Mouse (Mus musculus) heart, adult 8-10 months (tissue): ENCODE measurements around the gene Hhipl1. TPM values are rescaled to one million over a fixed set of nuclear protein-coding genes. Genes with fewer than 3 reads are reported as not detected.
A peak's percentile ranks its signal among the peaks of the same experiment; 100 is the strongest.

Experiments
- DNase-seq: peaks from one replicate; pipeline ENCODE4 v3.0.0; 2022; ENCODE audit warnings: low spot score
- total RNA-seq, 4 experiments: library from RNA; stranded (reverse); gene quantifications; 2 replicates each; pipeline ENCODE4 v1.2.4; 2022

The Hhipl1 gene
- total RNA-seq, 4 experiments from 2014 or later = 1.2 to 2.0 (median 1.5) TPM

- no peak for DNase-seq
Observed at GRCm38 (mm10) chr12:108277341-108277841, 28.7 kb upstream of the Hhipl1 start.

- no peak for DNase-seq
Observed at GRCm38 (mm10) chr12:108278221-108278918, 27.7 kb upstream of the Hhipl1 start.

- DNase-seq = no peak
Observed at GRCm38 (mm10) chr12:108284455-108285224, 21.4 kb upstream of the Hhipl1 start.

GRCm38 (mm10) chr12:108285225-108286011 lies 20.7 kb upstream of the Hhipl1 start:
- DNase-seq = no peak

DNA sequence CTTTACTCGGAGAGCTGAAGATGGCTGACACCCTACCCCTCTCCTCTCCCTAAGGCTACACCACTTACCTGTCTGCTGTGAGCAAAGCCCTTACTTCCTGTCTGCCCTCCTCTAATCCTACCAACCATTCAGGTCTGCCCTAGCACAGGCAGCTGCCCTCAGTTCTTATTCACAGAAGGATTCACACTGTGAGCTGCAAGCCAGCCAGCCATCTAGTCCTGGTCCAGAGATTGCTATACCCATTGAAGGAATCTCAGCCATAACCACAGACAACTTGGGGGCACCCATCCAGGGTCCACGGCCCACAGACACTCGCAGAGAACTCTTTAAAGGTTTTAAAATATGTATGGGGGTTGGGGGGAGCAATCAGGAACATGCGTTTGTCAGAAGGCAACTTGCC lies 19.7 kb upstream of the Hhipl1 start:
- no peak for DNase-seq

GRCm38 (mm10) chr12:108287011-108287410 lies 19.1 kb upstream of the Hhipl1 start:
- DNase-seq = no peak

DNA sequence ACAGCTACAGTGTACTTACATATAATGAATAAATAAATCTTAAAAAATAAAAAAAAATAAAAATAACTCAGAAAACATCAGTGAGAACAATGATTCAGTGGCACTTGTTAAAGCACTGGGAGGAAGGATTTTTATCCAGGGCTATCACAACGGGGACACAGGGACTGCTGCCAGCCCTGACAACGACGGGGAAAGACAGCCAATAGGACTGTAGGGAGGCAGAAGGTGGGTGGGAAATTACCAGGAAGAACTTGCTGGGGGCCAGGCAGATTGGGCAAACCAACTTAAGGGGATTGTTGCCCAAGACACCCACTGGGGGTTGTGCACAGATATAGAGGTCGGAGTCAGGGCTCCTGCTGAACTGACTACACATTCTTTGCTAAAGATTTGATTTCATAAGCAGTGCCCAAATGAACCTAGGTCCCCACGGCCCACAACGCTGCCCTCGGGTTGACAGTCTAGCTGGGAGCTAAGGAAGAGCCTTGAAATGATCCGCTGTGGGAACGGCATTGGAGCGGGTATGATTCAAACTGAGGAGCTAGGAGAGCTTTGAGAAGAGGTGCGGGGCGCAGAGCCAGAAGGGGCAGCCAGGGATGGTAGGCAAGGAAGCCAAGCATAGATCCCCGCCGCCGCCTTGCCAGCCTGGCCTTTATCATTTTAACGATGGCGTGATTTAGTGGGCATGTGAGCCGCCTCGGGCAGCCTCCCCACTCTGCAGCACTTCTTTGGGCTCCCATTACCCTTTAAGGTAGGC lies 17.8 kb upstream of the Hhipl1 start:
- DNase-seq = no peak

DNA sequence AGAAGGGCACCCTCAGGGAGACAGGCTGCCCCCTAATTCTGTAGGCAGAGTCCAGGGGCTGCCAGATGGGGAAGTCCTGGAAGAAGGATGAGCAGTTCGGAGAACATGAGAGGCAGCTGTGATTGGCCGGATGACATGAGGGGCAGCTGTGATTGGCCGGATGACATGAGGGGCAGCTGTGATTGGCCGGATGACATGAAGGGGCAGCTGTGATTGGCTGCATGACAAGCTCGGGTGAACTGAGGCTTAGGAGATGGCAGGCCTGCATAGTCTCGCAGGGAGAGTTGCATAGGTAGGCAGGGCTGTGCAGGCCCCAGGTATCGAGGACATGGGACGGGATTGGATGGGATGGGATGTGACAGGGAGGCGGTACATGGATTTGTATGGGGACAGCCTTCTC lies 13.7 kb upstream of the Hhipl1 start:
- no peak for DNase-seq

GRCm38 (mm10) chr12:108292957-108293356 lies 13.1 kb upstream of the Hhipl1 start:
- DNase-seq = no peak

DNA sequence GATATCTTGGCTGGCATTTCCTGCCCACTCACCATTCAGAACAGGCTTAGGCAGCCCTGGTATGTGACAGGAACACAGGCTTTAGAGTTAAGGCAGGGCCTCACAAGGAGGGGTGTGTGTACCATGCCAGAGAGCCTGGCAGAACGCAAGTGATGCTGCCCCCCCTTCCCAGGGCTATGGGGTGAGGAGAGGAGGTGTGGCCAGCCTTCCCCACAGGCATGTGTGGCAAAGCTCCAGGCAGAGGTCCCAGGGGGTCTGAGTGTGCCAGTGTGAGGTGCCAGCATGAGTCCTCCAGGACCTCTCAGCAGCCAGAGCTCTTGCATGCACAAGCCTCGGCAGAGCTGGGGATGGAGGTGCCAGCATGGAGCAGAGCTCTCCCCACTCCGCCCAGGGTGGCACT lies 11.4 kb upstream of the Hhipl1 start:
- DNase-seq = no peak

- no peak for DNase-seq
Observed at GRCm38 (mm10) chr12:108297033-108297432, 9.0 kb upstream of the Hhipl1 start.

GRCm38 (mm10) chr12:108301006-108301405 lies 5.1 kb upstream of the Hhipl1 start:
- no peak for DNase-seq

DNA sequence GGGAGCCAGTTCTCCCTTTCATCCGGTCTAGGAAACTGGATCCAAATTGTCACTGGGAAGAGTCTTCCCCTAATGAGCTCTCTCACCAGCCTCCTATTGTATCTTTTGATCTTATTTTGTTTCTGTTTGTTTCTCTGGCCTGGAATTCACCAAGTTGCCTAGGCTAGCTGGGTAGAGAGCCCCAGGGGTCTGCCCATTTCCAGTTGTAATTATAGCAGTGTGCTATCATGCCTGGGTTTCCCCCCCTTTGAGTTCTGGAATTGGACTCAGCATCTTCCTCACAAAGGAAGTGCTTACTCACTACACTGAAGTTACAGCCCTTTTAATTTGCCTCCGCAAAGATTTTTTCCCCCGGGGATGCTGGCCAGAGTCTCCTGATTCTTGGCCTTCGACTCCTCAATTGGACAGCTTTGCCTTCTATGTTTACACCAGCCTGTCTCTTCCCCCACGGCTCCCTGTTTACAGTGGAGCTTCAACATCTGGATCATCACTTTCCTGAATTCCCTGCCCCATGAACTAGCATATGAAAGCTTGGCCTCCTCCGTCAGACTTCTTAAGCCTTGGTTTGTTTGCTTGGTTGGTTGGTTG lies 2.2 kb upstream of the Hhipl1 start:
- peak; percentile 42 for DNase-seq

- no peak for DNase-seq
Observed at GRCm38 (mm10) chr12:108305172-108305571, 898 bp upstream of the Hhipl1 start.

DNA sequence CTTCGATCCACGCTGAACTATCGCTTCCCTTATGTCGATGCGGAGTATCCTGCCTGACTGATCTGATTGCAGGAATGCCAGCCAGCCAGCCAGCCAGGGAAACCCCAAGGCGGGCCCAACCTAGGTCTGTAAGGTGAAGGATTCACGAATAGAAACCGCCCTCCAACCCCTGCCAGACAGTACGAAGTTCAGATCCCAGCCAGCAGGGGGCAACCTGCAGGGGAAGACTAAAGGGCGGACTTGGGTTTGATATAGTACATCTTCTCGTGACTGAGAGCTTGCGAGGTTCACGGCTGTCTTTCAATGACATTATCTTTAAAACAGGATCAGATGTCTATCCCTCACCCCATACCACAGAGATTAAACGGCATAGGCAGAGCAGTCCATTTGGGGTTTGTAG lies 1.5 kb downstream of the Hhipl1 start:
- peak; percentile 45 for DNase-seq

GRCm38 (mm10) chr12:108308363-108308856 lies 2.3 kb downstream of the Hhipl1 start:
- peak; percentile 69 for DNase-seq

- peak; percentile 81 for DNase-seq
Observed at GRCm38 (mm10) chr12:108309116-108309794, 3.2 kb downstream of the Hhipl1 start.

DNA sequence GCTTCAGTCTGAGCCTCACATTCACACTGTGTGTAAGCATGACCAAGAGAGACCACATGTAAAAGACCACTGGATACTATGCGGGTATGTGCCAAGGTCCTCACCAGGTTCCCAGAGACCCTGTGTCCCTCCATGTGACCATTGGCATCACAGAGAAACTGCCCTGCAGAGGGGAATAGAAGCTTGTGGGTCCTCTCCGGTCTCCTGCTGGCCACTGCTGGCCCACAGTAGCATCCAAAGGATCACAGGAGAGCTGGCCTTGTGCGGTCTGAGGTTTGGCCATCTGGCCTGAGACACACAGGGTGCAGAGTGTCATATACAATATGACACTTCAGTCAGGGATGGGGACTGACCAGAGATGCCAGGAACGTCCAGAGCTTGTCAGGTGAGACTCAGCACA lies 4.0 kb downstream of the Hhipl1 start:
- no peak for DNase-seq

- no peak for DNase-seq
Observed at GRCm38 (mm10) chr12:108310456-108311027, 4.5 kb downstream of the Hhipl1 start.

GRCm38 (mm10) chr12:108311741-108312290 lies 5.7 kb downstream of the Hhipl1 start:
- no peak for DNase-seq
